Mouse (Mus musculus) limb, embryonic 10.5 days (tissue): ENCODE data around the gene Hmgn1. TPM values are rescaled to one million over a fixed set of nuclear protein-coding genes. Genes with fewer than 3 reads are reported as not detected.

ENCODE experiments used
- DNase-seq: peaks from one replicate; pipeline ENCODE4 v3.0.0-alpha.2; 2017; ENCODE audit warnings: low spot score
- H3K27ac ChIP-seq: fragments of 300-500 bp; sonication (generic); 2 replicates; pipeline ENCODE4 v1.5.1; 2016; ENCODE audit warnings: mild to moderate bottlenecking
- H3K27me3 ChIP-seq: fragments of 300-500 bp; sonication (generic); 2 replicates; pipeline ENCODE4 v1.6.1; 2016; ENCODE audit warnings: low read depth, mild to moderate bottlenecking; ENCODE audit not compliant: poor library complexity, severe bottlenecking
- H3K36me3 ChIP-seq: fragments of 300-500 bp; sonication (generic); 2 replicates; pipeline ENCODE4 v1.6.1; 2016; ENCODE audit warnings: mild to moderate bottlenecking, moderate library complexity
- H3K4me1 ChIP-seq: fragments of 300-500 bp; sonication (generic); 2 replicates; pipeline ENCODE4 v1.6.1; 2016
- H3K4me3 ChIP-seq: fragments of 300-500 bp; sonication (generic); 2 replicates; pipeline ENCODE4 v1.5.1; 2016; ENCODE audit warnings: mild to moderate bottlenecking, moderate library complexity
- H3K9me3 ChIP-seq: fragments of 300-500 bp; sonication (generic); replicated peaks from 2 replicates; pipeline ENCODE4 v1.6.1; 2016; ENCODE audit warnings: mild to moderate bottlenecking
- WGBS: fragments of 180-500 bp; shearing (Covaris S2); methylation state at CpG from one replicate; pipeline ENCODE4 v1.1.7; 2016; 5-methylcytosine and 5-hydroxymethylcytosine counted together
- polyA plus RNA-seq: library from polyadenylated mRNA; unstranded; fragments of >200 nt; fragmentation: Nextera tagmentation; extraction: Ambion mirVana; gene quantifications from 2 replicates; pipeline ENCODE4 v1.2.1, GENCODE M21; 2016

The Hmgn1 gene
- 979 and 1,015 TPM in 2 replicates for polyA plus RNA-seq

DNA sequence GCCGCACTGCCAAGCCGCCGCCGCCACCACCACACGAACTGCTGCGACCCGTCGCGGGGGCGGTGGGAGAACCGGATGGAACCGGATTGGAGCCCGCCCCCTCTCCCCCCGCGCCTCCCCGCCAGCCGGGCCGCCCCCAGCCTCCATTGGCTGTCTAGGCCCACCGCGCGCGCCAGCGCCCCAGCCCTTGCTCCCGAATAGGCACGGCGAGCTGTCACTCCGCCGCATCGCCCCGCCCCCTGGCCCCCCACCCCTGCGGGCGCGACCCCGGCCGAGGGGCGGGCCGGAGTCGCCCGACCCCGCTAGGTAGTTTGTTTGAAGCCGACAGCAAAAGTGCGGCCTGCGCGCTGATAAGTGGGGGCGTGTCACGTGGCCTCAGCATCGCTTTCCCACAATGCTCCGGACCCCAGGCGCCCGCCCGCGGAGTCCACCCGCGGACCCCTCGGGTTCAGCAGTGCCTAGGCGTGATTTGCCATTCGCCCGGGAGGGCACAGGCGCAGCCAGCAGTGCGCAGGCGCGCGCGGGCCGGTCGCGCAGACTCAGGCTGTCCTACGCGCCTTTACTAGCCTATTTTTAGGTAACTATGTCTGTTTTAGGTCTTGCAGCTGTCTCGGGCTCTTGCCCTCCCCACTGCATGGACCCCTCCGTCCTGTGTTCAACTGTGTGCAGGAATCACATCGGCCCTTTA is at the start of gene Hmgn1:
Gene Hmgn1 (minus strand): TSS at position 73 of the 688 bp plus-strand sequence.
- no peaks in the 10 kb centered on the region for H3K27me3 ChIP-seq
- peak within 1 kb of the TSS; percentile 77 for H3K4me3 ChIP-seq
- H3K9me3 ChIP-seq, result no peaks in the 10 kb centered on the region
- H3K27ac ChIP-seq, result peak within 1 kb of the TSS; percentile 98
- peaks cover 40% of the 10 kb centered on the region for H3K36me3 ChIP-seq
- WGBS, result under 1% methylated on average over 55 of the region's 72 CpGs
- peak; percentile 99 for DNase-seq
- H3K4me1 ChIP-seq, result peaks cover 21% of the 10 kb centered on the region

DNA sequence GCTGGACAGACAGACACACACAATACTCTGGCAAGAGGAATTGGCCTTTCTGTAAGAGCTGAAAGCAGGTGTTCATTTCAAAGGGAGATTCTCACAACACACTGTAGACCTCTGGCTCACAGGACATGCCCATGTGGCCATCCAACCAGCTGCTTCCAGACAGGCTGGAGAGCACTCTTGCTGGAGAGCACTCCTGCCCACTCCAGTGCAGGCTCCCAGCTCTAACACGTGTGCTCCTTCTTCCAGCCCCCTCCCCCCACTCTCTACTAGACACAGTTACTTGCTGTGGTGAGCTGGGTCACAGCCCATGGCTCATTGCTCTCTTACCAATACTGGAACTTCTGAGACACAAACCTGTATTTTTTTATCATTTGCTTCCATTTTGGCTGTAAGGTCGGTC is 47.9 kb upstream of the Hmgn1 start:
- Histone ChIP-seq H3K27ac (no peak overlapping the region), H3K4me3 (no peak overlapping the region), H3K9me3 (no peaks in the 10 kb centered on the region), H3K4me1 (peaks cover 9% of the 10 kb centered on the region), H3K36me3 (no peaks in the 10 kb centered on the region), H3K27me3 (no peaks in the 10 kb centered on the region)
- 39% methylated on average over 2 of the region's 2 CpGs for WGBS
- DNase-seq, result no peak

DNA sequence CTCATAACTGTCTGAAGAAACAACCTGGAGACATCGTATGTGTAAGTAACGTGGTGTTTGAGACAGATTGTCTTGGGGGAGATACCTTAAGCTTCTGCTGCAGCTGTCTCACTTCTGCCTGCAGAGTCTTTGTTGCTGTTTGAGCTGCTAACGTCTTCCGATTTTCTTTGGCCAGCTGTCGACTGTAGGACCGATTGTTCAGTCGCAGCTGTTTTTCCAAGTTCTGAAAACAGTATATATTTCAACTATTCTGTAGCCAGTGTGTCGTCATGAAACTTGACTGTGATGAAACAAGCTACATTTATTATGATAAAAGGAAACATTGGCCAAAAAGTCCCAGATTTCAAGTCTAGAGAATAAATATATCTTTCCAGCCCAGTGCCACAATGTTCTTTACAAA is 46.1 kb upstream of the Hmgn1 start:
- Histone ChIP-seq H3K4me3 (no peak overlapping the region), H3K27ac (no peak overlapping the region), H3K36me3 (no peaks in the 10 kb centered on the region), H3K4me1 (peaks cover 9% of the 10 kb centered on the region), H3K27me3 (no peaks in the 10 kb centered on the region), H3K9me3 (no peaks in the 10 kb centered on the region)
- WGBS, result 88% methylated on average over 8 of the region's 8 CpGs
- no peak for DNase-seq

DNA sequence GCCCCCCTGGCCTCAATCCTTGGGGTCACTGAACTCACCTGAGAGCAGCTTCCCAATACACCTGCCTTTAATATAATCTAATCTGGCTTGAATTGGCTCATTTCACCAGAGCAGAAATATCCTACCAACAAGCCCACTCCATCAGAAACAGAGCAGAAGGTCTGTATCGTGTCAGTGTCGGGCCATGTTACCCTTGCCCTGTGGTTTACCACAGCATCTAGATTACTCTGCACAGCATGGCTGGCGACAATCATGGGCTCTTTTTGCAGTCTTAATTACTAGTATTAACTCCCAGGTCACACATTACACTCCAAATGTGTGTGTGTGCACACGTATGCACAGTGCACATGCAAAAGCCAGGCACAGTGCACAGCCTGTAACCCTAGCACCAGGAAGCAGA is 41.3 kb upstream of the Hmgn1 start:
- no peak overlapping the region for H3K27ac ChIP-seq
- no peaks in the 10 kb centered on the region for H3K4me1 ChIP-seq
- 91% methylated on average over 4 of the region's 4 CpGs for WGBS
- DNase-seq, result no peak
- H3K36me3 ChIP-seq, result no peaks in the 10 kb centered on the region
- no peaks in the 10 kb centered on the region for H3K9me3 ChIP-seq
- no peak overlapping the region for H3K4me3 ChIP-seq
- no peaks in the 10 kb centered on the region for H3K27me3 ChIP-seq

DNA sequence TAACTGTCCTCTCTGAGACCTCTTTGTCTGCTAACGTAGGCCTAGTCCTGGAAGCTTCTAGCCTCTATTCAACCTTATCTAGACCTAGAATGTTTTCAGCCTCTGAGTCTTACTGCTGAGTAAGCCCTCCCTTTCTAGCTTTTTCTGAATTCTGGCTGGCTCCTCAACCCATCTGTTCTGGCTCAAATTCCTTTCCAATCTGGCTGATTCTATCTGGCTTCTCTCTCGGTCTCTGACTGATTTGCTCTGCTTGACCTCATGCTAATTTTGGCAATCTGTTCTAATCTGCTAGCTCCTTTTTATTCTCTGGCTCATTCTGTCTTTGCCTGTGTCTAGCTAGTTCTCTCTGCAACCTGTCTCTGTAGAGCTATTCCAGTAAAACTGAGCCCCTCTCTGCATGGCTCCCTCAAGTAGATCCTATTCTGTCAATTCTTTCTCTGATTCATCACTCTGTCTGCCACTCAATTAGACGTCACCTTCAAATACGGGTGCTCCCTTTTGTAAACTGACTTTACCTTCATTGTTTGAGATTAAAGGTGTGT is 38.3 kb upstream of the Hmgn1 start:
- no peak overlapping the region for H3K4me3 ChIP-seq
- no peaks in the 10 kb centered on the region for H3K4me1 ChIP-seq
- H3K9me3 ChIP-seq, result no peaks in the 10 kb centered on the region
- no peak overlapping the region for H3K27ac ChIP-seq
- no peak for DNase-seq
- no peaks in the 10 kb centered on the region for H3K27me3 ChIP-seq
- H3K36me3 ChIP-seq, result no peaks in the 10 kb centered on the region
- WGBS, result 83% methylated on average over 4 of the region's 4 CpGs

DNA sequence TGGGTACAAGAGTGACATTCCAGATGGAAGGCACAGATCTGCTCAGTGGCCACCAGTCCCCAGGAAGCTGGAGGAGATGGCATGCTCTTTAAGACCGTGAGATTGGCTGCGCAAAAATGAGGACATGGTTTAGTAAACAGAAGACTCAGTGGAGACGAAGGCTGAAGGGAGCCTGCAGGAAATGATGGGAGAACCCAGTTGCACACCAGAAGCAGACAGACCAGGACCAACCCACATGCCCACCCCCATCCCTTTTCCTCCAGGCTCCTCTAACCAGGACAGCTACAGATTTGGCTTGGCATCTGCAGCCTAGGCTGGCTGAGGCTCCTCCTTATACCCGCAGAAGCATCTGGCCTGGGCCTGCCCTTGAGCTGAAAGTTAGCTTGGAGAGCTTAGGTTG is 33.8 kb upstream of the Hmgn1 start:
- H3K27me3 ChIP-seq, result no peaks in the 10 kb centered on the region
- WGBS, result 94% methylated on average over 4 of the region's 4 CpGs

DNA sequence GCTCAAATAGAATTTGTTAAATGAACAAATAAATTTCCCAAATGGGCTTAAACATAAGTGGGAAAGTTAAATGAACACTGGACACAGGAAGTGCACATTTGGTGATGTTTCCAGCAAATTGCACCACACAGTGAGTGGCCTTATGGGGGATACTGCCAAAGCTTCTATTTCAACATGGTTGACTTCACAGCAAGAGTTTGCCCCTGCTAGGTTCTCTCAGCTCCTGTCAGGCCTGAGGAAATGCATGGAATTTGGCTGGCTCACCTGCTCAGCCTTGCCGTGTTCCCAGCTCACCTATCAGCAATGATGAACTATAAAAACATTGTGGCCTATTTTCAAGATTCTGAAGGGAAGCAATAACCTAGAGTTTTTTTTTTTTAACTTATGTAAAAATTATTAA is 33.4 kb upstream of the Hmgn1 start:
- Histone ChIP-seq H3K36me3 (peaks cover 11% of the 10 kb centered on the region), H3K4me1 (peaks cover 18% of the 10 kb centered on the region), H3K27me3 (no peaks in the 10 kb centered on the region), H3K27ac (no peak overlapping the region), H3K4me3 (no peak overlapping the region), H3K9me3 (no peaks in the 10 kb centered on the region)
- DNase-seq, result no peak
- 81% methylated on average over 1 of the region's 1 CpGs for WGBS

More for the DNA sequence above, 33.8 kb upstream of the Hmgn1 start:
- no peaks in the 10 kb centered on the region for H3K9me3 ChIP-seq
- peaks cover 18% of the 10 kb centered on the region for H3K4me1 ChIP-seq
- H3K36me3 ChIP-seq, result peaks cover 9% of the 10 kb centered on the region
- DNase-seq, result no peak
- no peak overlapping the region for H3K4me3 ChIP-seq
- no peak overlapping the region for H3K27ac ChIP-seq

DNA sequence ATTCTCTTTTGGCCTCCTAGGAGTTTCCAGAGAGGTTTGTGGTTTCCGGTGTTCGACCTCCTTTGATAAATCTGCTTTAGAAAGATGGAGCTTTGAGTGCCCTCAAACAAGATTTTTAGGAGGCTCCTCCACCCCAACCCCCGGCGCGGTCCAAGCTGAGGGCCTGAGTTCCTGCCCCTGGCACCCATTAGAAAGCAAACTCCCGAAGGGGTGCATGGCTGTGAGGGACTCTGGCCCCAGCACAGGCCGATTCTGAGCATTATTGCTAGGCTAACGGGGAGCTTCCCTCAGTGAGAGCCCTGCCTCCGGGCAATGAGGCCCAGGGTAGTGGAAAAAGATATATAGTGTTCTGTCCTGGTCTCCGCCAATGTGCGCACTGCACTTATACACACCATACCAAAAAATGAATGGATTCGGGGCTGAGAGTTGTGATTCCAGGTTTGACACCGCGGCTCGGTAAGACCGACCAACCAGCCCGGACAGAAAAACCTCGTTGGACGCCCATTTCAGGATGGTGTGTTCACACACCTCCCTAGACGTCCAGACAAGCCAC is 32.3 kb upstream of the Hmgn1 start:
- peaks cover 21% of the 10 kb centered on the region for H3K36me3 ChIP-seq
- no peak for DNase-seq
- H3K4me3 ChIP-seq, result peak overlapping the region; percentile 68
- no peaks in the 10 kb centered on the region for H3K27me3 ChIP-seq
- WGBS, result 86% methylated on average over 20 of the region's 20 CpGs
- peaks cover 18% of the 10 kb centered on the region for H3K4me1 ChIP-seq
- H3K9me3 ChIP-seq, result no peaks in the 10 kb centered on the region
- peak overlapping the region; percentile 96 for H3K27ac ChIP-seq

DNA sequence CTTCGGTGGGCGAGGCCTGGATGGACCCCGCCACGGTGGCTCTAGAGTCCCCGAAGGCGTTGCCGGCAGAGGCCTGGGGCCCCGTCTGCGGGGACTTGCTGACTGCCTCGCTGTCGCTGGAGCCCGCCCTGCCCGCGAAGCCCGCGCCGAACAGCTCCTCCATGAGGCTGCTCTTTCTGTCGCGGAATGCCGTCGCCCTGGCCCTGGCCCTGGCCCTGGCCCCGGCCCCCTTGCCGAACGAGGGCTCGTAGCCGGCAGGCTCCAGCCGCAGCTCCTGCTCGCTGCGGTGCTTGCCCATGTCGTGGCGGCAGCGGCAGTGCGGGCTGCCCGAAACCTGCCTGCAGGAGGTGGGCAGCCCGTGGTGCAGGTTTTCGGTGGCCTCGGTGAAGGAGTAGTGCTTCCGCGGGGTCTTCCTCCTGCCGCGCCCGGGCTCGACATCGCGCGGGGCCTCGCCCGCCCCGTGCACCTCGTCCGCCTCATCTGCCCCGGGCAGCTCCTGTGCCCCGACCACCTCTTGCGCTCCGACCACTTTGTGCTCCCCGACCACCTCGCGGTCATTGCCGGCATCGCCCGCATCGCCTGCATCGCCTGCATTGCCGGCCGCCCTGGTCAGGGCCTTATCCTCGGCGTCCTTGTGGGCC is 31.7 kb upstream of the Hmgn1 start:
- 1% methylated on average over 66 of the region's 67 CpGs for WGBS
- Histone ChIP-seq H3K4me3 (peak overlapping the region; percentile 68), H3K36me3 (peaks cover 27% of the 10 kb centered on the region), H3K27me3 (no peaks in the 10 kb centered on the region), H3K4me1 (peaks cover 18% of the 10 kb centered on the region), H3K9me3 (no peaks in the 10 kb centered on the region), H3K27ac (peak overlapping the region; percentile 96)
- DNase-seq, result peak; percentile 89

DNA sequence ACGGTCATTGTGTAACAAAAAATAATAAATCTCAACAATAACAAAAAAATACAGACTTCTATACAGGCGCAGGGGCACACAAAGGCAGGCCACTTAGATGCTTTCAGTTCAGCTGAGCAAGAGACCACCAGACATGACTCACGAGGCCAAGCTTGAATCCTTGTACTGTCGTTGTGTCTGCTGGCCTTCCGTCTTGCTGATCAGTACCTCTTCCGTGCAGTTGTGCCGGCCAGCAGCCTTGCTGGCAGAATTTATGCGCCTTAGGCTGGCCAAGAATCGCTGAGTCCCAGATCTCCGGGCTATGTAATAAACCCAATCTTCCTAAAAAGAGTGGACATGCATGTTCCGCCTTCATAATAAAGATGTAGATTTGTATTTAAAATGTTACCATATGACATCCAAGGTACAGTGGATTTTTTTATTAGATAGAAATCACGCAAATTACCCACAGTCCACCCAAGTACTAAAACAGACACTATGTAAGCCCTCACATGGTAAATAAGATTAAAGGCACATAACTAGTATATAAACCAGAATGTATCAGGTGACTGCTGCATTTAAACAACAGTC is 31.1 kb upstream of the Hmgn1 start:
- peak; percentile 37 for DNase-seq
- WGBS, result 75% methylated on average over 12 of the region's 12 CpGs
- peaks cover 18% of the 10 kb centered on the region for H3K4me1 ChIP-seq
- peak overlapping the region; percentile 96 for H3K27ac ChIP-seq
- peaks cover 33% of the 10 kb centered on the region for H3K36me3 ChIP-seq
- H3K9me3 ChIP-seq, result no peaks in the 10 kb centered on the region
- H3K27me3 ChIP-seq, result no peaks in the 10 kb centered on the region
- H3K4me3 ChIP-seq, result peak overlapping the region; percentile 68

DNA sequence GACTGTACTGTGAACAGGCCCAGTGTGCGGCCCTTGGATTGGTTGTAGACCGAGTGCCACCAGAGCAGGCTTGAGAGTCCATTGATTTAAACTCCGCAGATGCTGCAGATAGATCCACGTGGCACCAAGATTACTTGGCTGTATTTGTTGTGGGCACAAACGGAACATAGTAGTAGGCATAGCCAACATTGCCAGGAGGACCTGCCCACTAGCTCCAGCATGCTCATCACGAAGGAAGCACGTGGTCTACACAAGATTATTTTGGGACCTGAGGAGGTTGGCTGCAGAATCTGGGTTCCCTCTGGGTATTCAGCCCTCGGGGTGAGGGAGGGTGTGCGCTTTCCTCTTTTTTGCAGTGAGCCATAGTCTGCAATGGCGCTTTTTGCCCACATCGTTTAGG is 29.6 kb upstream of the Hmgn1 start:
- Histone ChIP-seq H3K27ac (no peak overlapping the region), H3K27me3 (no peaks in the 10 kb centered on the region), H3K36me3 (peaks cover 45% of the 10 kb centered on the region), H3K4me3 (no peak overlapping the region), H3K4me1 (peaks cover 18% of the 10 kb centered on the region), H3K9me3 (no peaks in the 10 kb centered on the region)
- no peak for DNase-seq
- WGBS, result 91% methylated on average over 11 of the region's 11 CpGs

DNA sequence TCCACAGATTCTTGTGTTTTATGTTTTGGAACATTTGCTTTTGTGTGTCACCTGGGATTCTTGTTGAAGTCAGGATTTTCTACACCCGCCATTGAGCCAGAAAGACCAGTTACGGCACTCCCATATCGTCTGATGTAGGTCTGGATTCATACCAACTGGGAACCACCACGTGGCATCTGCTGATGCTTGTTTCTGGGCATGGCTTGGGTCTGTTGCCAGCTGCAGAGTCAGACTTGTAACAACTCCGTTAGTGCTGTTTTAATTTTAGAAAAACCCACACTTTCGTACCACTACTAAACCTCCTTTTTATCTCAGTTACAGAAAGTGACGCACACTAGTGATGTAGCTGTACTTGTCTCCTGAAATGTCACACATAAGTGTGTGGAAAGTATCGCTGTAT is 28.5 kb upstream of the Hmgn1 start:
- Histone ChIP-seq H3K27ac (no peak overlapping the region), H3K27me3 (no peaks in the 10 kb centered on the region), H3K4me1 (peaks cover 21% of the 10 kb centered on the region), H3K36me3 (peaks cover 52% of the 10 kb centered on the region), H3K4me3 (no peak overlapping the region), H3K9me3 (no peaks in the 10 kb centered on the region)
- no peak for DNase-seq
- WGBS, result 94% methylated on average over 8 of the region's 8 CpGs

DNA sequence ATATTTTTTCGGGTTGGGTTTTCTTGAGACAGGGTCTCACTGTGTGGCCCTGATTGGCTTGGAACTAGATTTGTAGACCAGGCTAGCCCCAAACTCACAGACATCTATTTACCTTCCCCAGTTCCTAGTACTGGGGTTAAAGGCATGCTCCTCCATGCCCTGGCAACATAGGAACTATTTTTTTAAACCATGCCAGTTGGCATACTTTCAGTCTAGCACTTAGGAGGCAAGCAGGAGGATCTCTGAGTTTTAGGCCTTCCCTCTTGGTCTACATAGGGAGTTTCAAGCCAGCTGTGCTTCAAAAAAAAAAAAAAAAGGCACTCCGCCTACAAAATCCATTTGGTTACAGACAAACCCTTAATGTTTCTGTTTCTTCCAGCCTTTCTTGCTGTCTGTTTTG is 26.9 kb upstream of the Hmgn1 start:
- no peak overlapping the region for H3K27ac ChIP-seq
- no peaks in the 10 kb centered on the region for H3K9me3 ChIP-seq
- no peak overlapping the region for H3K4me3 ChIP-seq
- peaks cover 13% of the 10 kb centered on the region for H3K4me1 ChIP-seq
- no peaks in the 10 kb centered on the region for H3K27me3 ChIP-seq
- peaks cover 52% of the 10 kb centered on the region for H3K36me3 ChIP-seq
- no peak for DNase-seq
- 93% methylated on average over 2 of the region's 2 CpGs for WGBS
